Mouse (Mus musculus) heart, embryonic 11.5 days (tissue): ENCODE measurements at regions not wholly inside any gene's neighbourhood (a gene's known extent, or its start where the extent isn't known, plus 50 kb on each side); places are given as distances from the start of the nearest gene placed in this dataset.

ENCODE experiments used
- ATAC-seq: fragments of 200-750 bp; cut with Nextera tagmentation; replicated peaks from 2 replicates; pipeline ENCODE4 v1.8.0; 2017; ENCODE audit warnings: moderate library complexity; ENCODE audit not compliant: insufficient number of reproducible peaks, low FRiP score, low TSS enrichment
- H3K27ac ChIP-seq: fragments of 300-500 bp; sonication (generic); 2 replicates; pipeline ENCODE4 v1.5.1; 2014; ENCODE audit warnings: mild to moderate bottlenecking, low read depth, low read length
- H3K27me3 ChIP-seq: fragments of 300-500 bp; sonication (generic); 2 replicates; pipeline ENCODE4 v1.6.1; 2014; ENCODE audit warnings: mild to moderate bottlenecking, low read length, mixed read lengths; ENCODE audit not compliant: control insufficient read depth, insufficient read depth
- H3K36me3 ChIP-seq: fragments of 300-500 bp; sonication (generic); 2 replicates; pipeline ENCODE4 v1.6.1; 2014; ENCODE audit warnings: mild to moderate bottlenecking, low read length, moderate library complexity, mixed read lengths; ENCODE audit not compliant: control insufficient read depth, insufficient read depth
- H3K4me1 ChIP-seq: fragments of 300-500 bp; sonication (generic); 2 replicates; pipeline ENCODE4 v1.6.1; 2014; ENCODE audit warnings: low read length; ENCODE audit not compliant: control insufficient read depth, insufficient read depth
- H3K4me2 ChIP-seq: fragments of 300-500 bp; sonication (generic); 2 replicates; pipeline ENCODE4 v1.6.1; 2014; ENCODE audit warnings: mild to moderate bottlenecking, moderate library complexity
- H3K4me3 ChIP-seq: fragments of 300-500 bp; sonication (generic); 2 replicates; pipeline ENCODE4 v1.5.1; 2014; ENCODE audit warnings: low read depth, low read length
- H3K9ac ChIP-seq: fragments of 300-500 bp; sonication (generic); 2 replicates; pipeline ENCODE4 v1.6.1; 2014; ENCODE audit warnings: mild to moderate bottlenecking, low read depth, low read length, moderate library complexity
- H3K9me3 ChIP-seq: fragments of 300-500 bp; sonication (generic); replicated peaks from 2 replicates; pipeline ENCODE4 v1.6.1; 2016; ENCODE audit warnings: low read length; ENCODE audit not compliant: control insufficient read depth
- WGBS: fragments of 180-500 bp; shearing (Covaris S2); extraction: QIAGEN DNeasy Blood & Tissue Kit; methylation state at CpG from one replicate; pipeline ENCODE4 v1.1.7; 2014; ENCODE audit not compliant: insufficient replicate concordance; 5-methylcytosine and 5-hydroxymethylcytosine counted together

DNA sequence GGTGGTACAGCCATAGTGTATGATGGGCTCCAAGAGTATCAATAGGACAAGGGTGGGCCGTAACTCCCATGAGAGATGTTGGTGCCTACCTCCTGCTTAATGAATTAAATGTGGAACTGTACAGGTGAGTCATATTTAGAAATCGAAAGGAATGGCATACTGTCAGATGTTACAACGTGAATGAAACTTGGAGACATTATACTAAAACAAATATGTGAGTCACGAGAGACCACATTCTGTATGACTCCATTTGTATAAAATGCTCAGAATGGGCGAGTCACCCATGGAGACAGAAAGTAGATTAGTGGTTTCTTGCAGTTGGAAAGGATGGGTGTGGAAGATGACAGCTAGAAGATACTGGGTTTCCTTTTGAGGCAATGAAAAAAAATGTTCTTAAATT, 340.4 kb upstream of the Gm21798 start:
- no peak overlapping the region for H3K9ac ChIP-seq
- H3K4me2 ChIP-seq = no peak overlapping the region
- WGBS = 75% methylated on average over 5 of the region's 5 CpGs
- no peak overlapping the region for H3K4me3 ChIP-seq
- no peak for ATAC-seq
- H3K36me3 ChIP-seq = no peaks in the 10 kb centered on the region
- H3K9me3 ChIP-seq = no peaks in the 10 kb centered on the region
- H3K27ac ChIP-seq = no peak overlapping the region
- no peaks in the 10 kb centered on the region for H3K4me1 ChIP-seq
- H3K27me3 ChIP-seq = no peaks in the 10 kb centered on the region

DNA sequence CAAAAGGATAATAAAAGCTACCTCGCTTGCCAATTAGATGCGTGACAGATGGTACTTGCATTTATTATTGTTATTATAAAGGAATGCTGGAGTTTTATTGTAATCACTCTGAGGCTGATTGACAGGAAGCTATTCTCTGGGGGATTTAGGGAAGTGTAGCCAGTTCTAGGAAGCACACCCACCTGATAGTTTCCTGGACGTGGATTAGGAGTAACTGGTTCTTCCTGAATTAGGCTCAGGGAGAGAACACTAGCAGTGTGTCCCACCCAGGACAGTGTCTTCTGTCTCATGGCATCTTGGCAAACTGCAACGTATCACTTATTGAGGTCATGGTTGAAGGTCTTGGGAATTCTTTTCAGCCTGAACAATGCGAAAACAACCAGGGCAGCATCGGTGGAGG, 336.9 kb upstream of the Gm21798 start:
- Histone ChIP-seq H3K4me3 (no peak overlapping the region), H3K4me2 (no peak overlapping the region), H3K9me3 (no peaks in the 10 kb centered on the region), H3K27ac (no peak overlapping the region), H3K9ac (no peak overlapping the region), H3K36me3 (no peaks in the 10 kb centered on the region), H3K27me3 (no peaks in the 10 kb centered on the region), H3K4me1 (no peaks in the 10 kb centered on the region)
- WGBS = 70% methylated on average over 6 of the region's 6 CpGs
- ATAC-seq = no peak

DNA sequence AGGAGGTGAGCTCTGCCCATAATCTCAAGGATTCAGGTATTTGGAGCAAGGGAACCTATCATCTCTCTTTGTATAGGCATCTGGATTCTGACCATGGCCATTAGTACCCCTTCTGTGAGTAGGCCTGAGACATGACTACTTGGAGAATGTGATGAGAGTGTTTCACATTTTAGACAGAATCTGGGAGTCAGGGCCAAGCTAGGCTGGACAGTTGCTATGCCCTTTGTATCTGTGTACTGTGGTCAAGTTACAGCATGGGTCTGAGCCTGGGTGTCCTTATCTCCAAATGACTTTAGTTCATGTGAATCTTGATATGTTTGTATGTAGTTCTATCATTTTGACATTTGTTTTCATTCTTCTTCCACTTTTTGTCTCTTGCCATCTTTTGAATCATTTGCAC, 336.3 kb upstream of the Gm21798 start:
- Histone ChIP-seq H3K9ac (no peak overlapping the region), H3K27me3 (no peaks in the 10 kb centered on the region), H3K36me3 (no peaks in the 10 kb centered on the region), H3K4me3 (no peak overlapping the region), H3K27ac (no peak overlapping the region), H3K4me1 (no peaks in the 10 kb centered on the region), H3K9me3 (no peaks in the 10 kb centered on the region), H3K4me2 (no peak overlapping the region)
- ATAC-seq = no peak

DNA sequence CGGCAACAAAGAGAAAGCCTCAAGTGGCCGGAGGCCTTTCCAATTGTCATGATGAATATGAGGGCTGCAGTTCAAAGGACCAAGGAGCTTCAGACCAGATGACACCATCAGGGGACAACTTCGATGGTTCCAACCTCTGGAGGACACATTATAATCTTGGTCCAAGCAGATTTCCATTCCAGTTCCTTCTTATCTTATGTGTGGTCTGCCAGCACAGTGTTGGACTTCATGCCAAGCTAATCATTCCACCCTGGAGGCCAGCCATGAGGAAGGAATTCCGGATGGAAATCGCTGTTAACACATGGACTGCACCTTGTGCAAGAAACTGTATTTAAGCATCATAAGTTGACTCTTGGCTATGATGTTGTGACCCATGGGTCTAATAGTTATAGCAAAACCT, 334.5 kb upstream of the Gm21798 start:
- Histone ChIP-seq H3K4me3 (no peak overlapping the region), H3K4me2 (no peak overlapping the region), H3K9ac (no peak overlapping the region), H3K9me3 (no peaks in the 10 kb centered on the region), H3K36me3 (no peaks in the 10 kb centered on the region), H3K27me3 (no peaks in the 10 kb centered on the region), H3K4me1 (no peaks in the 10 kb centered on the region), H3K27ac (no peak overlapping the region)
- no peak for ATAC-seq
- 81% methylated on average over 5 of the region's 5 CpGs for WGBS

DNA sequence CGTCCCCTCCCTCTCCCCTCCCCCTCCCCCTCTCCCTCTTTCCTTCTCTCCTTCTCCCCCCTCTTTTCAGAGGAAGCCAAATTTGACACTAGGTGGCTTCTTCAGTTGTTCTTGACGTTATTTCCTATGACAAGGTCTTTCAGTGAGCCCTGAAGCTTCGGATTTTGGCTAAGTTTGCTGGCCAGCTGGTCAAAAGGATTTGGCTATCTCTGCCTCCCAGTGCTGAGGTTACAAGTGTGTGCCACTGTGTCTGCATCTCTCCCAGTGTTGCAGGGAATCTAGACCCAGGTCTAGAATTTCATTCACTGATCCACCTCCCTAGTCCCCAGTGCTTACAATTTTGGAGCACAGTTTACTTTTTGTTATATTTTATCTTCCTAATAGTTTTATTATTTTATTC, 329.7 kb upstream of the Gm21798 start:
- WGBS = 12% methylated on average over 2 of the region's 3 CpGs
- Histone ChIP-seq H3K27ac (no peak overlapping the region), H3K36me3 (no peaks in the 10 kb centered on the region), H3K9me3 (no peaks in the 10 kb centered on the region), H3K4me3 (no peak overlapping the region), H3K9ac (no peak overlapping the region), H3K4me1 (no peaks in the 10 kb centered on the region), H3K4me2 (no peak overlapping the region), H3K27me3 (no peaks in the 10 kb centered on the region)
- no peak for ATAC-seq

DNA sequence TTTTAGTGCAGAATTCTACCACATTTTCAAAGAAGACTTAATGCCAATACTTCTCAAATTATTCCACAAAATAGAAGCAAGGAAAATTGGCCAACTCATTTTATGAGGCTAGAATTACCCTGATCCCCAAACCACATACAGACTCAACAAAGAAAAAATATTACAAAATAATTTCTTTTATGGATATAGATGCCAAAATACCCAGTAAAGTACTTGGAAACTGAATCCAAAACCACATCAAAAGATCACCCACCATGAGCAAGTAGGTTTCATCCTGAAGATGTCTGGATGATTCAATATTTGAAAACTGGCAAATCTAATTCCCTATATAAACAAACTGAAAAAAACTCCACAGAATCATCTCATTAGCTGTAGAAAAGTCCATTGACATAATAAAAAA, 316.7 kb upstream of the Gm21798 start:
- H3K4me2 ChIP-seq = no peak overlapping the region
- no peaks in the 10 kb centered on the region for H3K36me3 ChIP-seq
- no peak overlapping the region for H3K27ac ChIP-seq
- H3K4me3 ChIP-seq = no peak overlapping the region
- no peak overlapping the region for H3K9ac ChIP-seq
- no peaks in the 10 kb centered on the region for H3K27me3 ChIP-seq
- no peak for ATAC-seq
- no peaks in the 10 kb centered on the region for H3K9me3 ChIP-seq
- no peaks in the 10 kb centered on the region for H3K4me1 ChIP-seq

DNA sequence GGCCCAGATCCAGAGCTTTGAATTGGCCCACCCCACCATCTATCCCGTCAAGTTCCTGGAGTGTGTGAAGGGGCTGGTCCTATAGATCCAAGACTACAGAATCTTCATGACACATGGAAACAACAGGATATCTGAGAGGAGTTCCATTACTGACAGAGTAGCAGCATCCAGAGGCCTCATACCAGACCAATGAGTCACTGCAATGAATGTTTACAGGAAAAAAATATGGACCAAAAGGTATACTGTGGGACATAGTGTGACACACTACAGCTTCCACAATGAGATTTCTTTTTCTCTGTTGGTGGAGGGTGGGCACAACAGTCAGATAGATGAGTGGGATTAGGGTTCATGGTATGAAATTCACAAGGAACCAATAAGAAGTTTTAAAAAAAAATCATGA, 316.0 kb upstream of the Gm21798 start:
- no peak overlapping the region for H3K27ac ChIP-seq
- 51% methylated on average over 1 of the region's 1 CpGs for WGBS
- H3K9me3 ChIP-seq = no peaks in the 10 kb centered on the region
- no peak overlapping the region for H3K4me3 ChIP-seq
- no peaks in the 10 kb centered on the region for H3K27me3 ChIP-seq
- no peaks in the 10 kb centered on the region for H3K36me3 ChIP-seq
- H3K4me1 ChIP-seq = no peaks in the 10 kb centered on the region
- no peak for ATAC-seq
- no peak overlapping the region for H3K4me2 ChIP-seq
- no peak overlapping the region for H3K9ac ChIP-seq

DNA sequence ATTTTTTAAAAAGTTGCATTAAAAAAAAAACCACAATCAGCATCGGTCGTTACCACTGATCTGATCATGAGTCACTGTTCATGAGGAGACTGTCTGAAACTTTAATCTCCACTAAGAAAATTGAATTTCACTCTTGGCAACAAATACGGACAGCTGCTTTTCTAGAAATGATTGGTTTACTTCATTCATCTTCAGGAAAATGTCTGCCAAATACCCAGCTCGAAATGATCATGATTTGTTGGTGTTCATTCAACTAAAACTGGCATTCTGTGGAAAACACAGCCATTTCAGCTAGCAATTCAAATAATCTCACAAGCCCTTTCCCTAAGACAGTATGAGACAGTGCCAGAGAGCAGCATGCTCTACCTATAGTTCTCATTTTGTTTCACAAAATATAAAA, 312.7 kb upstream of the Gm21798 start:
- H3K4me2 ChIP-seq = no peak overlapping the region
- H3K4me1 ChIP-seq = no peaks in the 10 kb centered on the region
- no peaks in the 10 kb centered on the region for H3K36me3 ChIP-seq
- H3K4me3 ChIP-seq = no peak overlapping the region
- WGBS = 81% methylated on average over 4 of the region's 4 CpGs
- no peak overlapping the region for H3K9ac ChIP-seq
- H3K27me3 ChIP-seq = no peaks in the 10 kb centered on the region
- no peaks in the 10 kb centered on the region for H3K9me3 ChIP-seq
- no peak overlapping the region for H3K27ac ChIP-seq
- no peak for ATAC-seq

DNA sequence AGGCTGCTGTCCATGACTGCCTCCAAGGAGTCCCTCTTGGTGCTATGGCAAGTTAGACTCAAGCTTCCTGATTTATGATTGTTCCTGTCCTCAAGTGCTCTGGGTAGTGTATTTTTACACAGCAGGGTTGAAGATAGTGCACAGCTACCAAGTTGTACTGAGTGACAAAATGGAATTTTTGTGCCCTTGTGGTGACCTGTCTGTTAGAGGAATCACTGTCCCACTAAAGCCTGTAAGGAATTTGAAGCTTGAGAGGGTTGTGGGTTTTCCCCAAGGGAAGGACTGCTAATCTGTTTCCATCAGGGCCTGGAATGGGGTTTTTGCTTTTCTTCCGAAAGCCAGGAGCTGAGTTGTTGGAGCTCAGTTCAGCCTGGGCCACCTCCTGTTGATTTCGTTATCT, 306.8 kb upstream of the Gm21798 start:
- Histone ChIP-seq H3K4me1 (peaks cover 6% of the 10 kb centered on the region; the same call in 1 of the 2 replicates), H3K36me3 (no peaks in the 10 kb centered on the region), H3K4me2 (peak overlapping the region; percentile 10; the same call in 1 of the 2 replicates), H3K9me3 (no peaks in the 10 kb centered on the region), H3K27me3 (no peaks in the 10 kb centered on the region), H3K4me3 (no peak overlapping the region), H3K9ac (no peak overlapping the region), H3K27ac (peak overlapping the region; percentile 76)
- WGBS = 23% methylated on average over 2 of the region's 2 CpGs
- ATAC-seq = peak; percentile 42; the same call in 1 of the 2 replicates
